Mouse (Mus musculus) limb, embryonic 10.5 days (tissue): Measurements from ENCODE around the gene Pcdh8. TPM values are rescaled to one million over a fixed set of nuclear protein-coding genes. Genes with fewer than 3 reads are reported as not detected.

ENCODE experiments used
- DNase-seq: peaks from one replicate; pipeline ENCODE4 v3.0.0-alpha.2; 2017; ENCODE audit warnings: low spot score
- H3K27ac ChIP-seq: fragments of 300-500 bp; sonication (generic); 2 replicates; pipeline ENCODE4 v1.5.1; 2016; ENCODE audit warnings: mild to moderate bottlenecking
- H3K27me3 ChIP-seq: fragments of 300-500 bp; sonication (generic); 2 replicates; pipeline ENCODE4 v1.6.1; 2016; ENCODE audit warnings: low read depth, mild to moderate bottlenecking; ENCODE audit not compliant: poor library complexity, severe bottlenecking
- H3K36me3 ChIP-seq: fragments of 300-500 bp; sonication (generic); 2 replicates; pipeline ENCODE4 v1.6.1; 2016; ENCODE audit warnings: mild to moderate bottlenecking, moderate library complexity
- H3K4me1 ChIP-seq: fragments of 300-500 bp; sonication (generic); 2 replicates; pipeline ENCODE4 v1.6.1; 2016
- H3K4me3 ChIP-seq: fragments of 300-500 bp; sonication (generic); 2 replicates; pipeline ENCODE4 v1.5.1; 2016; ENCODE audit warnings: mild to moderate bottlenecking, moderate library complexity
- H3K9me3 ChIP-seq: fragments of 300-500 bp; sonication (generic); replicated peaks from 2 replicates; pipeline ENCODE4 v1.6.1; 2016; ENCODE audit warnings: mild to moderate bottlenecking
- WGBS: fragments of 180-500 bp; shearing (Covaris S2); methylation state at CpG from one replicate; pipeline ENCODE4 v1.1.7; 2016; 5-methylcytosine and 5-hydroxymethylcytosine counted together
- polyA plus RNA-seq: library from polyadenylated mRNA; unstranded; fragments of >200 nt; fragmentation: Nextera tagmentation; extraction: Ambion mirVana; gene quantifications from 2 replicates; pipeline ENCODE4 v1.2.1, GENCODE M21; 2016

Pcdh8 gene
- polyA plus RNA-seq, 1 experiment from 2014 or later, result 3.4 TPM

DNA sequence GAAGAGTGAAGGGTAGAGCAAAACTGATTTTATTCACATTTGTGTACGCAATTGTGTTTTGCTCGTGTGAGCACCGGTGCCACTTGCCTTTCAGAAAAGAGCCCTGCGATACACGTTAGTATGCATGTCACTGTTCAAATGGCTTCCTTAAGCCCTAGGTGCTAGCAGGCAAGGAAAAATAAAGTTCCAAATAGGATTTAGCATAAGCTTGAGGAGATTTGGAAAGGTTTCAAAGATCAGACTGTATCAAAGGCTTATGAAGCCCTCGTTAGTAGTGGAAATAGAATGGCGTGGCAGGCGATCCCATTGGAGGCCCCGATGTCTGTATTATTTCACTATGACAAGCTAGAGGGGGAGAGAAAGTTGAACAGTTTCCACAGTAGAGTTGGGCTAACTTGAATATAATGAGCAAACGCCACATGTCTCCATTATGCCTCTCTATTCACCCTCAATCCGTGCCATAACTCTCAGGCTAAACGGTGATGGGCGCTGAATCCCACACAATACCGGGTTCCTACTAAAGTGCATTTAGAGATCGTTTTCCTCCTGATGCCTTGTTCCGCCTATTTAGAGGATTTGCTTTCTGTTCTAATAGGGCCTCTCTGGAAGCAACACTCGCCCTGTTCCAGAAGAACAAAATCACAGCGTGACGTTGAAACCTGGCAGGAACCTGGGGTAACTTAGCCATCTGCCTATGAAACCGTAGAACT is 845 bp upstream of the Pcdh8 start:
- Histone ChIP-seq H3K27me3 (peaks cover 97% of the 10 kb centered on the region), H3K4me1 (peaks cover 56% of the 10 kb centered on the region), H3K36me3 (no peaks in the 10 kb centered on the region), H3K27ac (no peak overlapping the region), H3K4me3 (peak overlapping the region; percentile 48), H3K9me3 (no peaks in the 10 kb centered on the region)
- DNase-seq, result peak; percentile 35
- 2% methylated on average over 20 of the region's 20 CpGs for WGBS

DNA sequence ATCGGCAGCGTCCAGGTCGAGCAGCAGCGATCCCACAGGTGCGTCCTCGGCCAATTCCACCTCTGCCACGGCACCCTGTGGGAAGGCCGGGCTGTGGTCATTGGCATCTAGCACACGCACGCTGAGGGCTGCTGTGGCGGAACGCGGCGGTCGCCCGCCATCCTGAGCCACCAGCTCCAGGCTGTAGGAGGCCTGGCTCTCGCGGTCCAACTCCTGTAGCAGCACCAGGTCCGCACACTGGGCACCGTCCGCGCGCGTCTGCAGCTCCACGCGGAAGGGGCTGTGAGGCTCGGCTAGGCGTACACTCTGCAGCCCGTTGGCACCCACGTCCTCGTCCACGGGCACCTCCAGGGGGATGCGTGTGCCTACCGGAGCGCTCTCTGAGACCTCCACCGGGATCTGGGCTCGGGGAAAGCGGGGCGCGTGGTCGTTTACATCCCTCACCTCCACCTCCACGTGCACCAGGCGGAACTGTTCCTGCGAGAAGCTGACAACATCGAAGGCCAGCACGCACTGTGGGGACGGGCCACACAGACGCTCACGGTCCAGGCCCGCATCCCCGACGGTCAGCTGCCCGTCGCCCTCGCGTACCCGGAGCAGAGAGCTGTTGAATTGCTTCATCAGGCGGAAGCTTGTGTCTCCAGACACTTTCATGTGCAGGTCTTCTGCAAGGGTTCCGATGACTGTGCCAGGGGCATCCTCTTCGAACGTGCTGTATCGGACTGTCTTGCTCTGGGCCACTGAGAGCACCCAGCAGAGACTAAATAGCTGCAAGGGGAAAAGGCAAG is 612 bp downstream of the Pcdh8 start:
- Histone ChIP-seq H3K27ac (no peak overlapping the region), H3K36me3 (no peaks in the 10 kb centered on the region), H3K9me3 (no peaks in the 10 kb centered on the region), H3K4me3 (peak overlapping the region; percentile 48), H3K4me1 (peaks cover 56% of the 10 kb centered on the region), H3K27me3 (peaks cover 100% of the 10 kb centered on the region)
- peak; percentile 45 for DNase-seq
- WGBS, result 4% methylated on average over 62 of the region's 62 CpGs

GRCm38 (mm10) chr14:79769618-79770017 is 1.5 kb downstream of the Pcdh8 start:
- DNase-seq, result peak; percentile 92
- no peak overlapping the region for H3K27ac ChIP-seq

DNA sequence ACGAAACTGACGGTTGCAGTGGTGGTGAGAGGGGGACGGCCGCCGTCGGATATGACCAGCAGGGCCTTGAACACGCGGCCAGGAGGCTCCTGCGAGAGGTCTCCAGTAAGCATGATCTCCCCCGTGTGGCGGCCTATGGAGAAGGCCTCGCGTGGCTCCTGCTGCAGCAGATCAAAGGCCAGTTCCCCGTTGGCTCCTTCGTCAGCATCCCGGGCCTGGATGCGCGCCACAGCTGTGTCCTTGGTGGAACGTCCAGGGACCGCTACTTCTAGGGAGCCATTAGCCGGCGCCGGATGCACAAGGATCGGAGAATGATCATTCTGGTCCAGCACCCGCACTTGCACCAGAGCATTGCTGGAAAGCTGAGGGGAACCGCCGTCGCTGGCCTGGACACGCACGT is 2.1 kb downstream of the Pcdh8 start:
- H3K36me3 ChIP-seq, result no peaks in the 10 kb centered on the region
- H3K27me3 ChIP-seq, result peaks cover 96% of the 10 kb centered on the region
- H3K4me1 ChIP-seq, result peaks cover 54% of the 10 kb centered on the region
- H3K9me3 ChIP-seq, result no peaks in the 10 kb centered on the region
- H3K4me3 ChIP-seq, result peak overlapping the region; percentile 48
- DNase-seq, result no peak
- H3K27ac ChIP-seq, result no peak overlapping the region
- 8% methylated on average over 30 of the region's 30 CpGs for WGBS

More at GRCm38 (mm10) chr14:79769618-79770017, 1.5 kb downstream of the Pcdh8 start:
- Histone ChIP-seq H3K4me3 (peak overlapping the region; percentile 48), H3K27me3 (peaks cover 98% of the 10 kb centered on the region), H3K36me3 (no peaks in the 10 kb centered on the region), H3K4me1 (peaks cover 56% of the 10 kb centered on the region), H3K9me3 (no peaks in the 10 kb centered on the region)
- under 1% methylated on average over 46 of the region's 46 CpGs for WGBS

DNA sequence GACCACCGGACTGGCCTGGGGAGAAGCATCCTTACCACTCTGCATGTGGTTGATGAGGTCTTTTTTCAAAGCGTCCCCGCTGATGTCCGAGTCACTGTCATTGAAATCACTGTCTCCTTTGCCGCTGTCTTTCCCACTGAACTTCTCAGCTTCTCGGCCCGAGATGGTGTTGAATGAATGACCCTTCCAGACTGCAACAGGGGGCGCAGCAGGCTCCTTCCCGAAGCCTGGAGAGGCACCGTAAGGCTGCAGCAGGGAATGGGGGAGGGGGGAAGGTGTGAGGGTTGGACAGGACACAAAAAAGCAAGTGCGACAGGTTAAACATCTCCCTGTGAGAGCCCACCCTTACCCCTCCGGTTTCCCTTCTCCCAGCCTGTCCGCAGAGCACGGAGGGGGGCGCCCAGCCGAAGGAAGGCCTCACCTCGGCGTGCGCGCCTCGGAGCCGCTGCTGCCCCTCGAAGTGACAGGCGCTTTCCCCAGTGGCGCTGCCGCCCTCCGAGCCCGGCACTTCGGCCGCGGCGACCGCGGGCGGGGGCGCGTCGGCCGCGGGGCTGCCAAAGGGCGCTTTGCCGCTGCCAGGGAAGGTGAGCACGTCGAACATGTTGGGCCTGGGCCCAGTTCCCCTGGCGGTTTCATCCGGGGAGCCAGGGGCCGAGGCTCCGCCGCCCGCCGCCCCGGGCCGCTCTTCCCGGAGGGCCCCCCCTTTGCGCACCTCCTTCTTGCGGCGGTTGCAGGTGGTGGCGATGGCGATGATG is 2.9 kb downstream of the Pcdh8 start:
- peak; percentile 40 for DNase-seq

DNA sequence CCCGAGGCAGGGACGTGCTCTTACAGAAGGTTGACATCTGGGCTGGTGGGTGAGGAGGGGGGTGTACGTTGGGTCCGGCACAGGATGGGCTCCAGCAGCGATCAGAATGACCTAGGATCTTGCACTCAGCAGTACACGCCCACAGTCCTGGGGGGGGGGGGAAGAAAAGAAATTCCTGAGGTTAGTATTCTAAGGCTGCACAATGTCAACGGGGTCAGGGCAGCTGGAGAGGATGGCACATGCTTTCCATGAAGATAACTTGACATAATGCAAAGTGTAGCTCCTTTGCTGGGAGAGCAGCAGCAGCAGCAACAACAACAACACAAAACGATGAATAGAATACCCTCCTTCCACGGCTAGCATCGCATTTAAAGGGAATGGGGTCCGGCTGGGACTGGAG is 3.5 kb downstream of the Pcdh8 start:
- 8% methylated on average over 11 of the region's 11 CpGs for WGBS
- Histone ChIP-seq H3K4me3 (peak overlapping the region; percentile 48; the same call in 1 of the 2 replicates), H3K27ac (no peak overlapping the region), H3K27me3 (peaks cover 83% of the 10 kb centered on the region), H3K4me1 (peaks cover 45% of the 10 kb centered on the region), H3K9me3 (no peaks in the 10 kb centered on the region), H3K36me3 (no peaks in the 10 kb centered on the region)
- no peak for DNase-seq

More for the DNA sequence above, 2.9 kb downstream of the Pcdh8 start:
- Histone ChIP-seq H3K27me3 (peaks cover 89% of the 10 kb centered on the region), H3K27ac (no peak overlapping the region), H3K4me3 (peak overlapping the region; percentile 48), H3K4me1 (peaks cover 47% of the 10 kb centered on the region), H3K36me3 (no peaks in the 10 kb centered on the region), H3K9me3 (no peaks in the 10 kb centered on the region)
- 3% methylated on average over 59 of the region's 59 CpGs for whole genome bisulfite sequencing

- H3K27me3 ChIP-seq, result peaks cover 60% of the 10 kb centered on the region
- H3K36me3 ChIP-seq, result no peaks in the 10 kb centered on the region
- H3K9me3 ChIP-seq, result no peaks in the 10 kb centered on the region
- 83% methylated on average over 6 of the region's 6 CpGs for WGBS
- DNase-seq, result no peak
- peaks cover 24% of the 10 kb centered on the region for H3K4me1 ChIP-seq
- H3K27ac ChIP-seq, result no peak overlapping the region
- no peak overlapping the region for H3K4me3 ChIP-seq
Measured at GRCm38 (mm10) chr14:79765196-79765765, 5.8 kb downstream of the Pcdh8 start.

DNA sequence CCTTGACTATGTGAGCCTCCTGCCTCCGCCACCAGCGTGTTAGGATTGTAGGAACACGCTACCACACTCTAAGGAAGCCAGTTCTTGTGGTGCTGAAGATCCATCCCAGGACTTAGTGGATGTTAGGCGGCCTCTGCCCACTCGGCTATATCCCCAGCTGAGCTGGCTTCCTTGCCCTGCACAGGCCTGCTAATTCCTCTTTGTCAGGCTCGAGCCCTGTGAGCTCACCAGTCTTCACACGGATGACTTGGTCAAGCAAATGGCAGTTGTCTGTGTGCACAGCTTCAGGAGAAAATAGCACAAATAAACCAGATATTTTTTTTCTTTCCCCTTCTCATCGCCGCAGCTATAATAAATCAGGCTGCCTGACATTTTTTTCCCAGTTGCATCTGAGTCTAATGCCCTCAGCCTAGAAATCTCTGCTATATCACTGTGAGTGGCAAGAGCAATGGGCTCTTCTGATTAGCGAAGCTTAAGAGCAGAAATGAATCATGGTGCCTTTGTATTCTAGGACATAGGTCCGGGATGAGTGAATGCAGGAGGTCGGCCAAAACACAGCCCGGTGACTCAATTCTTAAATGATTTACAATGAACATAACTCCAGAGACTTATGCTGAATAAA is 16.4 kb downstream of the Pcdh8 start:
- no peaks in the 10 kb centered on the region for H3K27me3 ChIP-seq
- 70% methylated on average over 13 of the region's 13 CpGs for WGBS
- no peaks in the 10 kb centered on the region for H3K36me3 ChIP-seq
- no peak overlapping the region for H3K27ac ChIP-seq
- no peaks in the 10 kb centered on the region for H3K9me3 ChIP-seq
- no peaks in the 10 kb centered on the region for H3K4me1 ChIP-seq
- no peak overlapping the region for H3K4me3 ChIP-seq
- DNase-seq, result no peak

- H3K9me3 ChIP-seq, result no peaks in the 10 kb centered on the region
- DNase-seq, result no peak
- WGBS, result 60% methylated on average over 3 of the region's 3 CpGs
- no peak overlapping the region for H3K27ac ChIP-seq
- H3K27me3 ChIP-seq, result no peaks in the 10 kb centered on the region
- H3K4me1 ChIP-seq, result no peaks in the 10 kb centered on the region
- no peak overlapping the region for H3K4me3 ChIP-seq
- H3K36me3 ChIP-seq, result no peaks in the 10 kb centered on the region
Measured at GRCm38 (mm10) chr14:79754157-79754556, 17.0 kb downstream of the Pcdh8 start.

DNA sequence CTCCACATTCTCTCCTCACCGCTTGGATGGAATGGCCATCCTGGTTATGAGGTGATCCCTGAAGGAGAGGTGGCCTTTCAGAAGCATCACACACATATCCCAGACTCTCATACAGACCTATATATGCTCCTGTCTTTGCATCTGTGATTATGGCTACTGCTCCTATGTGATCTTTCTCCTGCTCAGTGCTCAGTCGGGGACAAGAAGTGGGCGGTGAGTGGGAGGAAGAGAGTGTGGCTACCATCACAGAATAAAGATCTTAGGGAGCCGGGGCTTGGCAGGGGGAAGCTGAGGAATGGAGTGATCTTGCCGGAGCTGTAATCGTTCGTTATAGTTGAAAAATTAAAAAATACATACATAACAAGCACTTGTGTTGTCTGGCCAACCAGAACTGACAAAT is 17.4 kb downstream of the Pcdh8 start:
- no peaks in the 10 kb centered on the region for H3K36me3 ChIP-seq
- no peaks in the 10 kb centered on the region for H3K9me3 ChIP-seq
- WGBS, result 93% methylated on average over 7 of the region's 7 CpGs
- H3K27me3 ChIP-seq, result no peaks in the 10 kb centered on the region
- no peak overlapping the region for H3K4me3 ChIP-seq
- no peak overlapping the region for H3K27ac ChIP-seq
- DNase-seq, result no peak
- no peaks in the 10 kb centered on the region for H3K4me1 ChIP-seq

DNA sequence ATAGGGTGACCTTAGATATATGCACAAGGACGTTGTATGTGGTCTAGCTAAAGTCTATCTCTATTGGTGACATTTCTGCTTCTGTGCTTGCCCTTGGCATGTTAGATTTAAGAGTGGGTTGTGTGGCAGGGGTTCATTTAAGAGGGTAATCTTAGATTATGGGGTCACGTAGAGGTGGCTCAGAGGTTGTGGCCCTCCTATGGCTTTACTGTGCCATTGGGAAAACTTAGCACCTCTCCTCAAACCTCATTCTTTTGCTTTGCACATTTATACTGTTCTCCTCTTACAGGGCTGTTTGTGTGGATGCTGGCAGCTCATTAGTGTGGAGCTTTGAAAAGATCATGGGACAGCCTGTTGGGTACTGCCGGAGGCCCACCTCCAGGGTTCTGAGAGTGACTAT is 30.6 kb downstream of the Pcdh8 start:
- no peak for DNase-seq
- Histone ChIP-seq H3K27me3 (no peaks in the 10 kb centered on the region), H3K4me1 (peaks cover 24% of the 10 kb centered on the region), H3K36me3 (no peaks in the 10 kb centered on the region), H3K9me3 (no peaks in the 10 kb centered on the region), H3K4me3 (no peak overlapping the region), H3K27ac (no peak overlapping the region)
- 60% methylated on average over 3 of the region's 3 CpGs for WGBS

- no peaks in the 10 kb centered on the region for H3K9me3 ChIP-seq
Measured at GRCm38 (mm10) chr14:79738441-79738840, 32.7 kb downstream of the Pcdh8 start.

More at GRCm38 (mm10) chr14:79738441-79738840, 32.7 kb downstream of the Pcdh8 start:
- H3K4me1 ChIP-seq, result peaks cover 24% of the 10 kb centered on the region
- H3K4me3 ChIP-seq, result no peak overlapping the region
- WGBS, result 87% methylated on average over 9 of the region's 9 CpGs
- H3K36me3 ChIP-seq, result no peaks in the 10 kb centered on the region
- H3K27ac ChIP-seq, result no peak overlapping the region
- DNase-seq, result no peak
- no peaks in the 10 kb centered on the region for H3K27me3 ChIP-seq
